Mouse (Mus musculus): ENCODE results near the gene Erich6. TPM values are rescaled to one million over a fixed set of nuclear protein-coding genes. Genes with fewer than 3 reads are reported as not detected.
"Not testable (repeated sequence)": the region's sequence is repeated elsewhere in the genome, so short reads cannot be mapped to it uniquely, and the experiment has no call there.

The Erich6 gene
- polyA plus RNA-seq, 1 experiment from 2014 or later = not detected

- 73% methylated on average over 3 of the region's 3 CpGs for WGBS
- H3K4me3 ChIP-seq = no peak overlapping the region
- no peaks in the 10 kb centered on the region for H3K27me3 ChIP-seq (ENCODE audit: poor library complexity, severe bottlenecking)
- no peaks in the 10 kb centered on the region for H3K36me3 ChIP-seq (replicated peaks)
- H3K9me3 ChIP-seq = no peaks in the 10 kb centered on the region
- H3K4me1 ChIP-seq = no peaks in the 10 kb centered on the region
- no peak overlapping the region for H3K27ac ChIP-seq
- no peak for DNase-seq (ENCODE audit: extremely low spot score, low spot score)
Measured at GRCm38 (mm10) chr3:58622665-58623394, 14.2 kb downstream of the Erich6 start.

- WGBS = 91% methylated on average over 7 of the region's 7 CpGs
- Histone ChIP-seq H3K36me3 (replicated peaks) (no peaks in the 10 kb centered on the region), H3K27me3 (ENCODE audit: poor library complexity, severe bottlenecking) (no peaks in the 10 kb centered on the region), H3K4me3 (no peak overlapping the region), H3K4me1 (no peaks in the 10 kb centered on the region), H3K9me3 (no peaks in the 10 kb centered on the region), H3K27ac (no peak overlapping the region)
- DNase-seq (ENCODE audit: extremely low spot score, low spot score) = no peak
Measured at GRCm38 (mm10) chr3:58621066-58621465, 15.9 kb downstream of the Erich6 start.

GRCm38 (mm10) chr3:58609985-58610384, 27.0 kb downstream of the Erich6 start:
- Histone ChIP-seq H3K4me3 (no peak overlapping the region), H3K4me1 (no peaks in the 10 kb centered on the region), H3K9me3 (no peaks in the 10 kb centered on the region; the same call in 1 of the 2 replicates), H3K27me3 (ENCODE audit: poor library complexity, severe bottlenecking) (no peaks in the 10 kb centered on the region), H3K27ac (no peak overlapping the region), H3K36me3 (replicated peaks) (no peaks in the 10 kb centered on the region)
- no peak for DNase-seq (ENCODE audit: extremely low spot score, low spot score)
- 72% methylated on average over 5 of the region's 5 CpGs for WGBS

GRCm38 (mm10) chr3:58608506-58608905, 28.5 kb downstream of the Erich6 start:
- no peak for DNase-seq (ENCODE audit: extremely low spot score, low spot score)
- Histone ChIP-seq H3K27ac (no peak overlapping the region), H3K27me3 (ENCODE audit: poor library complexity, severe bottlenecking) (no peaks in the 10 kb centered on the region), H3K9me3 (no peaks in the 10 kb centered on the region; the same call in 1 of the 2 replicates), H3K36me3 (replicated peaks) (no peaks in the 10 kb centered on the region), H3K4me3 (no peak overlapping the region), H3K4me1 (no peaks in the 10 kb centered on the region)
- whole genome bisulfite sequencing = 86% methylated on average over 4 of the region's 4 CpGs

GRCm38 (mm10) chr3:58593623-58594022, 43.4 kb downstream of the Erich6 start:
- Histone ChIP-seq H3K27ac (no peak overlapping the region), H3K4me1 (no peaks in the 10 kb centered on the region), H3K27me3 (ENCODE audit: poor library complexity, severe bottlenecking) (no peaks in the 10 kb centered on the region), H3K4me3 (no peak overlapping the region), H3K9me3 (no peaks in the 10 kb centered on the region), H3K36me3 (replicated peaks) (peaks cover 83% of the 10 kb centered on the region)
- DNase-seq (ENCODE audit: extremely low spot score, low spot score) = no peak
- 62% methylated on average over 5 of the region's 5 CpGs for WGBS

GRCm38 (mm10) chr3:58592666-58593065, 44.3 kb downstream of the Erich6 start:
- not testable (repeated sequence) for H3K4me1 ChIP-seq; H3K27ac ChIP-seq; H3K9me3 ChIP-seq; H3K4me3 ChIP-seq; H3K27me3 ChIP-seq (ENCODE audit: poor library complexity, severe bottlenecking); DNase-seq (ENCODE audit: extremely low spot score, low spot score)
- WGBS = 95% methylated on average over 7 of the region's 7 CpGs
- peaks cover 83% of the 10 kb centered on the region for H3K36me3 ChIP-seq (replicated peaks)

- not testable (repeated sequence) for DNase-seq (ENCODE audit: extremely low spot score, low spot score); H3K9me3 ChIP-seq; H3K4me3 ChIP-seq; H3K4me1 ChIP-seq; H3K27ac ChIP-seq; H3K27me3 ChIP-seq (ENCODE audit: poor library complexity, severe bottlenecking)
- H3K36me3 ChIP-seq (replicated peaks) = peaks cover 91% of the 10 kb centered on the region
- 95% methylated on average over 4 of the region's 4 CpGs for WGBS
Measured at GRCm38 (mm10) chr3:58590544-58590943, 46.5 kb downstream of the Erich6 start.

- DNase-seq (ENCODE audit: extremely low spot score, low spot score) = no peak
- WGBS = 89% methylated on average over 5 of the region's 5 CpGs
- Histone ChIP-seq H3K9me3 (no peaks in the 10 kb centered on the region; the same call in 1 of the 2 replicates), H3K27ac (no peak overlapping the region), H3K4me1 (peaks cover 5% of the 10 kb centered on the region), H3K4me3 (no peak overlapping the region), H3K27me3 (ENCODE audit: poor library complexity, severe bottlenecking) (no peaks in the 10 kb centered on the region), H3K36me3 (replicated peaks) (peaks cover 78% of the 10 kb centered on the region)
Measured at GRCm38 (mm10) chr3:58582788-58583426, 54.1 kb downstream of the Erich6 start.

- Histone ChIP-seq H3K27me3 (ENCODE audit: poor library complexity, severe bottlenecking) (no peaks in the 10 kb centered on the region), H3K4me1 (peaks cover 8% of the 10 kb centered on the region), H3K4me3 (no peak overlapping the region), H3K27ac (no peak overlapping the region), H3K36me3 (replicated peaks) (peaks cover 72% of the 10 kb centered on the region), H3K9me3 (no peaks in the 10 kb centered on the region; the same call in 1 of the 2 replicates)
- WGBS = 92% methylated on average over 5 of the region's 5 CpGs
- DNase-seq (ENCODE audit: extremely low spot score, low spot score) = no peak
Measured at GRCm38 (mm10) chr3:58582297-58582696, 54.7 kb downstream of the Erich6 start.

- H3K36me3 ChIP-seq (replicated peaks) = peaks cover 64% of the 10 kb centered on the region
- 95% methylated on average over 4 of the region's 4 CpGs for WGBS
Measured at GRCm38 (mm10) chr3:58581530-58581929, 55.5 kb downstream of the Erich6 start.

GRCm38 (mm10) chr3:58577506-58578050, 59.4 kb downstream of the Erich6 start:
- Histone ChIP-seq H3K9me3 (no peaks in the 10 kb centered on the region; the same call in 1 of the 2 replicates), H3K4me3 (peak overlapping the region; percentile 94), H3K36me3 (replicated peaks) (peaks cover 41% of the 10 kb centered on the region), H3K27me3 (ENCODE audit: poor library complexity, severe bottlenecking) (no peaks in the 10 kb centered on the region), H3K27ac (peak overlapping the region; percentile 99), H3K4me1 (peaks cover 13% of the 10 kb centered on the region)
- no peak for DNase-seq (ENCODE audit: extremely low spot score, low spot score)
- 32% methylated on average over 8 of the region's 8 CpGs for WGBS

More at GRCm38 (mm10) chr3:58581530-58581929, 55.5 kb downstream of the Erich6 start:
- Histone ChIP-seq H3K9me3 (no peaks in the 10 kb centered on the region; the same call in 1 of the 2 replicates), H3K4me3 (no peak overlapping the region), H3K27ac (no peak overlapping the region), H3K27me3 (ENCODE audit: poor library complexity, severe bottlenecking) (no peaks in the 10 kb centered on the region), H3K4me1 (peaks cover 8% of the 10 kb centered on the region)
- no peak for DNase-seq (ENCODE audit: extremely low spot score, low spot score)

- Histone ChIP-seq H3K4me3 (peak overlapping the region; percentile 94), H3K4me1 (peaks cover 13% of the 10 kb centered on the region), H3K27me3 (ENCODE audit: poor library complexity, severe bottlenecking) (no peaks in the 10 kb centered on the region), H3K9me3 (no peaks in the 10 kb centered on the region; the same call in 1 of the 2 replicates), H3K36me3 (replicated peaks) (peaks cover 36% of the 10 kb centered on the region), H3K27ac (peak overlapping the region; percentile 99)
- WGBS = under 1% methylated on average over 36 of the region's 36 CpGs
- peak; percentile 67 for DNase-seq (ENCODE audit: extremely low spot score, low spot score)
Measured at GRCm38 (mm10) chr3:58577067-58577503, 59.9 kb downstream of the Erich6 start.
